Mouse (Mus musculus): ENCODE data around the gene Eid2.
A peak's percentile ranks its signal among the peaks of the same experiment; 100 is the strongest.

- peak; percentile 91 for TF ChIP-seq CTCF (IDR thresholded peaks at IDR 0.05; ENCODE audit: control insufficient read depth, insufficient read depth, insufficient replicate concordance, low read depth, low read length)
- TF ChIP-seq POLR2A (IDR thresholded peaks at IDR 0.05; ENCODE audit: control insufficient read depth, low read depth, low read length), result peak; percentile 77
These were observed 10.1 kb downstream of the Eid2 start, which contains the start of gene Eid2b for GRCm38 (mm10) chr7:28277615-28278278.
